Mouse (Mus musculus): Measurements from ENCODE around the gene Pth2.
A peak's percentile ranks its signal among the peaks of the same experiment; 100 is the strongest.

Gene Pth2

DNA sequence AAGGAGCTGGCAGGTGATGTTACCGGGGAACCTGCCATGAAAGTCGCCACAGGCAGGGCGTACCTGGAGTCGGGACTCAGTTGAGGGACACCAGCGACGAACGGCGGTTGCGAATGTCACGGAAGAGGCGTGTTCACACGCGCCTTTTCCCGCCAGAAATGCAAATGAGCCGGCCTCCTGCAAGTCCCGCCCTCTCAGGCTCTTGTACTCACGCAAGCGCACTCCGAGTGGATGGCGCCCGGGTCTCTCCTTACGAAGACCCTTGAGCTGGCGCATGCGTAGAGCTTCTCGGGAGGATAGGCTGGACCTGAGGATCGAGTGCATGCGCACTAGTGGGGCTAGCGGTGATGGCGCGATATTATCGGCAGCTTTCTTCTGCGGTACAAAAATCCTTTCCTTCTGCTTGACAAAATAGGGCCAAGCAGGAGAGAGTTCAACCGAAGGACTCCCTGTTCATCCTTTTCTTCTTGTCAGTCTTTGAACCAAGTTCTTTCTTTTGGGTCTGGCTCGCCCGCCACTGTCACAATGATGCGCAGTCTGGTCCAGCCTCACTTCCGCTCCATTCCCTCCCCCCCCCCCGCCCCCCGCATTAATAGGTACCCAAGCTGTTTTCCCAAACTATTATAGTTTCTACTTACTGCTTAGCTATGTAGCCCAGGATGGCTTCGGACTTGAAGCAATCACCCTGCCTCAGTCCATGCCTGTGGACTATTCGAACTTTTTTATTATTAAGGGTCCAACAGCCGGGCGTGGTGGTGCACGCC is 23.8 kb downstream of the Pth2 start, which contains the start of gene Ccdc155:
Gene Ccdc155, minus strand, starts transcription at position 513 of the 764 bp plus-strand sequence.
- peak; percentile 96 for DNase-seq

DNA sequence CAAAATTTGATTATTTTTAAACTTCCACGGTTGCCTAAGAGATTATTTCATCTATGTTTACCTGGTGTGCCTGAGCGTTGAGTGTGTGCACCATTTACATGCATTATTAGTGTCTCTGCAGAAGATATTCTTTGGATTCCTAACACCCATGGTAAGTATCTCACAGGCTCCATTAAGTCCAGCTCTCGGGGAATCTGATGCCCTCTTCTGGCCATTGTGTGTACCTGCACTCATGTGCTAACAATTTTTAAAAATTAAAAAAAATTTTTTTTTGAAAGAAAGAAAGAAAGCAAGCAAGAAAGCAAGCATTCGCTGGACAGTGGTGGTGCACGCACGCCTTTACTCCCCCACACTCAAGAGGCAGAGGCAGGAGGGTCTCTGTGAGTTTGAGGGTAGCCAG is 27.5 kb downstream of the Pth2 start:
- no peak for DNase-seq

DNA sequence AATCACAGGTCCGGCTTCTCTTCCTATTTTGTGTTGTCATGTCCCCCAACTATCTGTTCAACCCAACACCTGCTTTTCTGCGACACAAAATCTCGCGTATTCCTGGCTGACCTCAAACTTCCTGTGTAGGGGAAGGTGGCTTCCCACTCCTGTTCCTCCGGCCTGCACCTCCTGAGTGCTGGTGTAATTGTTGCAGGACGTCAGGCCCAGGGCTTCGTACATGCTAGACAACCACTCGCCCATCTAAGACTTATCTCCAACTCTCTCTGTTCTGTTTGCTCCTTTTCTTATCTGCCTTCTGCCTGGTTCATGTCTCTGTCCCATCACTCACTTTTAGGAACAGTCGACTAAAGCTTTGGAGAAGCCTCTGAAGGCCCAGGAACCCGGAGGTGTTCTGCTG is 30.3 kb downstream of the Pth2 start:
- no peak for DNase-seq

DNA sequence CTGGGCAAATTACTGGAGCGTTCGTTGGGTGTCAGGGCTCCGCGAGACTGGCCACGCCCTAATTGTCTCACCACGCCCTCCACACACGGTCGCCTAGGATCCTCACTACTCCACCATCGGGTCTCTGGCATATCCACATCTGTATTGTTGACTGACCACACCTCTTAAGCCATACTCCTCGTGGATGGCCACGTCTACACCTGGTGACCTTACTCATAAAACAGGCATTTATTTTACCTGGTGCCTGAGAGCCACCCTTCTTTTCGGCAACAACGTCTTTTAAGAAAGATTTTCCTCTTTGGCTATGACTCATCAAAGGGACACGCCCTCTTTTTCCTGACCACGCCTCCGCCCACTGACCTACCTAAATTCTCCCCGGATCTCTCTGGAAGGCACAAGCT is 31.1 kb downstream of the Pth2 start, which contains the start of gene Dkkl1:
Gene Dkkl1, minus strand, starts transcription at position 297 of the 401 bp plus-strand sequence.
- DNase-seq = no peak

DNA sequence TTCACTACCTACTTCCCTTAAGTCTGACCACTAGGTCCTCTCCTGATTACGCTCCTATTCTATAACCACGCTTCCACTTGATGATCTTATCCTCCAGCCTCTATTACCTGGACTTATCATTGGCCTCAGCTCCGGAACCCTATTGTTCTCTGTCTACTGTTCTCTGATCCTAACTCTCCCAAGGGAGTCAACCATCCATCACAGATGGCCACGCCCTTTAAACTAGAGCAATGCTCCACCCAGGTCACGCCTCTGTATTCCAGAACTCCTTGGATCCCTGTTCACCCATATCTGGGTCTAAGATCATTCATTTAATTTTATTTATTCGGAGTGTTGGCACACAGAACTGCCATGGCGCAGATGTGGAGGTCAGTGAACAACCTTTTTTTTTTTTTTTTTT is 31.6 kb downstream of the Pth2 start:
- DNase-seq = no peak

DNA sequence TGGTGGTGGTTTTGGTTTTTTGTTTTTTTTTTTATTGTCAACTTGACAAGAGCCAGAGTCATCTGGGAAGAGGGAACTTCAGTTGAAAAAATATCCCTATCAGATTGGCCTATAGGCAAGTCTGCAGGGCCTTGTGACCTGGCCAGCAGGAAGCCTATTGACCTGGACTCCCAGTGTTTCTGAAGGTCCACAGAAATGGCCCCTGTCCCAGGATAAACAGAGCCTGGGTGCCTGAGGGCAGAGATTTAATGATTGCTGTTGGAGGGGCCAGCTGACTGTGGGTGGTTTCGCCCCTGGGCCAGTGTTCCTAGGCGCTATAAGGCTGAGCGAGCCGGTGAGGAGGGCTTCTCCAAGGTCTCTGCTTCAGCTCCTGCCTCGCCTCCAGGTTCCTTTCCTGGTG is 32.9 kb downstream of the Pth2 start:
- DNase-seq = no peak

DNA sequence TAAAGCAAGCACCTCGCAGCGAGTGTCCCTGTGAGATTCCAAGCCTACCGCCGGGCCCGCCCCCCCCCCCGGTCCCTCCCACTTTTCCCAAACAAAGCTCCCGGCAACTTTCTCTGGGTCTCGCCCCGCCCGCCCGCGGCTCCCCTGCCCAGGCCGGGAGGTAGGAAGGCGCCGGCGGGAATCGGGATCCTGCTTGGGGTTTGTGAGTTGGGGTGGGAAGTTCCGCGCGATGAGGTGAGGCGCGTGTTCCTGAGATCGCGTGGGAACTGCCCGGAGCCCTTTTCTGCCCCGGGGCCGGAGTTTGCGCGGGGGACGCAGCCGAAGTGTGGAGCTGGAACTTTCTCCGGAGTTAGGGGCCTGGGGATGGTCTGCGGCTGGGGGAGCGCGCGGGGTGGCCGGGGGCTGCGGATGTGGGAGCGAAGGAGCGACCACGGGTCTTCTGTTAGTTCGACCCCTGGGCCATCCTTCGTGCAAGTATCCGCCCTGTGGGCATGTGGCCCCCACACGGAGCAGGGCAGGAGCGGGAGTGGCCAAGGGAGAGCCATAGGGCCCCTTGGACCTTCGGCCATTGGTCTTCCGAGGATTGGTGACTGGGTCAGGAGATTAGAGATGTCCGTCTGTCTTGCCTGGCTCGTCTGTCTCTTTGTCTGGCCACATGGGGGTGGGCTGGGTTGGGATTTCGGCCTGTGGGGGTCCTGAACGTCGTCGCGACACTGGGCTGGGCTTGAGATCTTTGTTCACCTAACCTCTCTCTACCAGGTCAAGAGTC is 35.1 kb downstream of the Pth2 start, which contains the start of gene Tead2:
Gene Tead2, plus strand, starts transcription at position 81 of the 769 bp plus-strand sequence.
- no peak for DNase-seq

DNA sequence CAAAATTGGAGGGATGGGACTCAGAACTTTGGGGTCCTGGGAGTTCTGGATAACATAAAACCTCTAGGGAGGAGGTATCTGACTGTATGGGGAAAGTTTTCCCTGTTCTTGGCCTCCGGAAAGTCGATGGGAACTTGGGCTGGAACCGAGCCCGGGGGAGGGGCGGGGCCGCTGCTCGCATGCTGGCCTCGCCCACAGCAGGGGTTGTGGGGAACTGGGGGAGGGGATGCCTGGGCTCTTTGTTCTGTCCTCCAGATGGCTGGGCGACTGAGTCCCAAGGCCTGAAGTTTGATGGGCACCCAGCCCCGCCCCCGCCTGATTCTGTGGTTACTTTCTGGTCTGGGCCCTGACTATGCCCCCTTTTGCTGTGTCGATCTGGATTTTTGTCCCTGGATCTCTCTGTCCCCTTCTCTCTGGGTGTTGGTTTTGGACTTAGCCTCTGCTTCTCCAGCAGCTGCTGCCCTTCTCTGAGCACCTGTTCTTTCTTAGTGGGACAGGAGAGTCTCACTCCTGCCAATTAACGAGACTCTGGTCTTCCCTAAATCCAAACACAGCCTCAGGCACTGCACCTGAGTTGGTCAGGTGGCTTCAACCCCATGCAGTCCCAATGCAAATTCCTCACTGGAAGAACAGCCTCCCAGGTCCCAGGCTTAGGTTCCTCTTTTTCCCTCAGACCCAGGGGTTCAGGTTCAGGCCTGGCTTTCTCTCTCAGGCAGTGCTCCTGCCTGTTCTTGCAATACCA is 35.8 kb downstream of the Pth2 start:
- DNase-seq = no peak

DNA sequence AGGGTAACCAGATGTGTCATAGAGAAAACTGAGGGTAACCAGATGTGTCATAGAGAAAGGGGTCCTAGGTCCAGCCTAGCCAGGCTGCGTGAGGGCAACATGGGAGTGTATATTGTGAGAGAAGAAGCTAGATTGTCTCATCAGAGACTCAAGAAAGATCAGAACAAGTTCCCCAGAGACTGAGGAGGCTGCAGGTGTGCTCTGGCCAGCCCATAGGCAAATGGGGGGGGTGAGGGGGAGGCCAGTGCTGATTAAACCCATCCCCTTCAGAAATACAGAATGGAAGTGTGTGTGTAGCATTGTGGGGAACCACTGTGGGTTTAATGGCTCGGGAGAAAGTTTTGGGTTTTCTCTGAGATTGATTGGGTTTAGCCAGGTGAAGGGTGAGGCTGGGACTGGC is 40.9 kb downstream of the Pth2 start:
- DNase-seq = no peak

DNA sequence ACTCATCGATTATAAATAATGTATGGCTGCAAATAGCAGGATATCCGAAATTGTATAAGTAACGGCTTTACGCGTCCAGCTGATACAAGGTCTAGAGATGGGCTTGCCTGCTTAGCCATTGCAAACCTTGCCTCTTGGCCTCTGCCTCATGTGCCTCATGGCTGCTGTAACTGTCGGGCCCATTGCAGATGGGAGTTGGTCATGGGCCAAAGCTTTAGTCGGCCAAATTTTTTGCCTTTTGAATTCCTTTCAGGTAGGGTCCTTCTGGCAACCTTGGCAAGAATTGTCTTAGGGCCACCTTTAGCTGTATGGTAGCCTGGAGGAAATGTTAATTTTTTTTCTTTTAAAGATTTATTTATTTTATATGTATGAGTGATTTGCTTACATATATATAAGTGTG is 44.0 kb downstream of the Pth2 start:
- DNase-seq = no peak

DNA sequence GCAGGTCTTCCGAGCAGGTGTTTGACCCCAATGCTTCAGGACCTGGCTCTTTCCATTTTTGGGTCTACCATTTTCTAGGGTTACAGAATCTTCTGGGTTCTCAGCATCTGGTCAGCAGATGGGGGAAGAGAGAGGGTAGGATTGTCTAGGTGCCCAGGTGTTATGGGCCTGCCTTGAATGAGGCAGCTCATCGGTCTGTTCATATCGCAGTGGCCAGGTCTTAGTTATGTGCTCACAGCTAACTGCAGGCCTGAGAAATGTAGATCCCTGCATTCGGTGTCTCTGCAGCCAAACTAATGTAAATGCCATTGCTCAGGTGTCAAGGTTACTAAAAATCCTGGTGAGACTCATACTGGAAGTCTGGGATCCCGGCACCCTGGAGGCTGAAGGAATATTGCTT is 45.6 kb downstream of the Pth2 start:
- no peak for DNase-seq

DNA sequence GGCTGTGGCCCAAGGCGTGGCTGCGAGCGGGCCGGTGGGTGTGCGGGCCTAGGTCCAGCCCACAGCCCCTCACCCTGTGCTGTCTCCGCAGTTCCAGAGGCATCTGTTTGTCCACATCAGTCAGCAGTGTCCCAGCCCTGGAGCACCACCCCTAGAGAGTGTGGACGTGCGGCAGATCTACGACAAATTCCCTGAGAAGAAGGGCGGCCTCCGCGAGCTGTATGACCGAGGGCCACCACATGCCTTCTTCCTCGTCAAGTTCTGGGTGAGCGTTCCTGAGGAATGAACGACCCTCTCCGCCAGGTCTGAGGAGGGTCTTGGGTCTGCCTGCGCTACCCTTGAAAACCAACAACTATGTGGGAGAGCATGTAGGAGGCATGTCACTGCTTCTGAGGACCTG is 47.8 kb downstream of the Pth2 start:
- DNase-seq = no peak

DNA sequence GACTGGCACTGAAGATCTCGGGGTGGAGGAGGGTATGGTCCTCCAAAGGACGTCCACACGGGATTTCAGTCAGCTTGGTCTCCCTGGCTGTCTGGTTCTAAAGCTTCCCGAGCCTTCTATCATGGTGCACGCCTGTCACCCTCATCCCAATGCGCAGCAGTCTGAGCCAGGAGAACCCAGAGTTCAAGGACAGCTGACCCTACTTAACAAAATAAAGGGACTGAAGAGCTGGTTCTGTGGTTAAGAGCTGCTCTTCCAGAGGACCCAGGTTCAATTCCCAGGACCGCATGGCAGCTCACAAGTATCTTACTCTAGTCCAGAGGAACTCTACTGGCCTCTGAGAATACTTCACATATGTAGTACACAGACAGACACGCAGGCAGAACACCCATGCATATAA is 48.3 kb downstream of the Pth2 start:
- DNase-seq = no peak

DNA sequence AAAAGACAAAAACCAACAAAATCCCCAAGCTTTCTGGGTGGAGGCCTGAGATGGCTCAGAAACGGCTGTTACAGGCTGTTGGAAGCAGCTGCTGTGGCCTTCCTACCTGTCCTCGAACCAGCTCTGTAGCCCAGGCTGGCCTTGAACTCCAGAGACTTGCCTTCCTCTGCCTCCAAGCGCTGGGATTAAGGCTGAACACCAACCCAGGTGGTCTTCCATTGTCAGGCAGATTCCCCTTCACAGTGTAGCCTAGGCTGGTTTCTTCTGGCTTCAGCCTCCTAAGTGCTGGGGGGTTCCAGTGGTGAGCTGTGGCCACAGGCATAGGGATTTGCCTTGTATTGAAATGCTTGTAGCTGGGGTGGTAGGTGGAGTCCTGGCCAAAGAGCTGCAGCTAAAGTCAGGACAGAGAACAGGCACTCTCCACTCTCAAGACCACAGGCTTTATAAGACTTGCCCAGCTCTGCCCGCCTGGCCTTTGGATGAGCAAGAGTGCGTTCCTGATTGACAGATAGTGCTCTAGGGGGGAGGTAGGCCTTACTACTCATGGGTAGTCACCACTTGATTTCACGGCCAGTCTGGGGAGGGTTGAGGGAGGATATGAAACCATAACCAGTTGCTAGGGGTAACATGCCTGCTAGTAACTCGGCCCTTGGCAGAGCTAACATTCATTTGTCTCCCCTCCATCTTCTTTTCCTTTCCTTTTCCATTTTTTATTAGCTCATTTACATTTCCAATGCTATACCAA is 48.8 kb downstream of the Pth2 start:
- DNase-seq = no peak

DNA sequence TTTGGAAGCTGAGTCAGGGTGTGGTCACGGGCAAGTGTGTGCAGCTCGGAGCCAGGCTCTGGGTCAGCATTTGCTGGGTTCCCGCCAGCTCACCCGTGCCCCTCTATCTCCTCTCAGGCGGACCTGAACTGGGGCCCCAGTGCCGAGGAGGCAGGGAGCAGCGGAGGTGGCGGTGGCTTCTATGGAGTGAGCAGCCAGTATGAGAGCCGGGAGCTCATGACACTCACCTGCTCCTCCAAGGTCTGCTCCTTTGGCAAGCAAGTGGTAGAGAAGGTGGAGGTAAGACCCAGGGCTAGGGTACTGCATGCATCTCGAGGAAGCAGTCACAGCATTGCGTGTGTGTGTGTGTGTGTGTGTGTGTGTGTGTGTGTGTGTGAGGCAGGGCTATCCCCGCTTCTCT is 50.4 kb downstream of the Pth2 start:
- DNase-seq = no peak
